In the genomic region with DNA sequence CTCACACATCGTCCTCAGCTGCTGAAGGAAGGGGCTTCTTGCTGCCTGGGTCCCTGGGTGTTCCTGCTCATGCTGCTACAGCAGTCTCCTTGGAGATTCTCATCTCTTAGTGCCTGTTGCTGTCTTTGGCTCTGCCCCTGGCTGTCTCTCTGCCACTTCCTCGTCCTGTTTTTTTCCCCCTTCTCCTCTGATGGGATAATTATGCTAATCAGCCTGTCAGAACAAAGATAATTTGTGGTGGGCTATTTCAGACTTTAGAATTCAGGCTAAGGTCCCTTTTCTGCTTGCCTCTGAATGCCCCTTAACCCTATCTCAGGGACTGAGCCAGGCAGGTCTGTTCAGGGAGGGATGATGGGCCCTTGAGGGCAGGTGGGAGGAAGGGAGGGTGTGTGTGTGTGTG, we compare ENCODE assay signal across 9 mouse cellular contexts.
"Had no signal": no experiment of that assay in that cellular context is flagged by ENCODE, and none has a peak within 500 bp of the region (broad histone marks: within the 10 kb centered on the region; RNA-seq: fewer than 3 reads in every experiment).

No protein-coding gene starts in this region.

- H3K9ac ChIP-seq: limb, embryonic 13.5 days; liver, embryonic 14.5 days; midbrain, embryonic 12.5 days had no signal

- H3K9me3 ChIP-seq: limb, embryonic 13.5 days; midbrain, embryonic 12.5 days had no signal

- DNase-seq: kidney, adult 18-20 months; kidney, postnatal 14 days; left cerebral cortex, postnatal 4 days; lung, adult 18-20 months; right cerebral cortex, postnatal 14 days; thymus, postnatal 36 days had no signal

- H3K27ac ChIP-seq: limb, embryonic 13.5 days; liver, embryonic 14.5 days; midbrain, embryonic 12.5 days had no signal

- H3K4me2 ChIP-seq: limb, embryonic 13.5 days; midbrain, embryonic 12.5 days had no signal

- H3K36me3 ChIP-seq: limb, embryonic 13.5 days; midbrain, embryonic 12.5 days had no signal

- H3K4me3 ChIP-seq: limb, embryonic 13.5 days; midbrain, embryonic 12.5 days had no signal
